Mouse (Mus musculus) midbrain, embryonic 11.5 days (tissue): ENCODE data around the gene Me1. TPM values are rescaled to one million over a fixed set of nuclear protein-coding genes. Genes with fewer than 3 reads are reported as not detected.

Experiments
- ATAC-seq: fragments of 200-750 bp; cut with Nextera tagmentation; 2 replicates; pipeline ENCODE4 v1.8.0; 2017; ENCODE audit warnings: moderate TSS enrichment, moderate library complexity; ENCODE audit not compliant: low FRiP score
- DNase-seq: peaks from one replicate; pipeline ENCODE4 v3.0.0; 2015; ENCODE audit warnings: low spot score; ENCODE audit errors: missing footprints
- H3K27ac ChIP-seq: fragments of 300-500 bp; sonication (generic); 2 replicates; pipeline ENCODE4 v1.5.1; 2014; ENCODE audit warnings: low read depth, low read length
- H3K27me3 ChIP-seq: fragments of 300-500 bp; sonication (generic); 2 replicates; pipeline ENCODE4 v1.6.1; 2014; ENCODE audit warnings: mild to moderate bottlenecking, low read length, moderate library complexity, mixed read lengths; ENCODE audit not compliant: control insufficient read depth, insufficient read depth
- H3K36me3 ChIP-seq: fragments of 300-500 bp; sonication (generic); 2 replicates; pipeline ENCODE4 v1.6.1; 2014; ENCODE audit warnings: mild to moderate bottlenecking, low read length, moderate library complexity, mixed read lengths; ENCODE audit not compliant: control insufficient read depth, insufficient read depth
- H3K4me1 ChIP-seq: fragments of 300-500 bp; sonication (generic); 2 replicates; pipeline ENCODE4 v1.6.1; 2014; ENCODE audit warnings: low read length; ENCODE audit not compliant: control insufficient read depth, insufficient read depth
- H3K4me2 ChIP-seq: fragments of 300-500 bp; sonication (generic); 2 replicates; pipeline ENCODE4 v1.6.1; 2014; ENCODE audit warnings: mild to moderate bottlenecking, moderate library complexity
- H3K4me3 ChIP-seq: fragments of 300-500 bp; sonication (generic); 2 replicates; pipeline ENCODE4 v1.5.1; 2014; ENCODE audit warnings: low read depth, low read length
- H3K9ac ChIP-seq: fragments of 300-500 bp; sonication (generic); 2 replicates; pipeline ENCODE4 v1.6.1; 2014; ENCODE audit warnings: low read length
- H3K9me3 ChIP-seq: fragments of 300-500 bp; sonication (generic); 2 replicates; pipeline ENCODE4 v1.6.1; 2016; ENCODE audit warnings: low read length; ENCODE audit not compliant: control insufficient read depth
- WGBS: fragments of 180-500 bp; shearing (Covaris S2); extraction: QIAGEN DNeasy Blood & Tissue Kit; methylation state at CpG from one replicate; pipeline ENCODE4 v1.1.7; 2014; 5-methylcytosine and 5-hydroxymethylcytosine counted together
- polyA plus RNA-seq: library from polyadenylated mRNA; unstranded; fragments of >200 nt; fragmentation: Nextera tagmentation; extraction: Ambion mirVana; gene quantifications from 2 replicates; pipeline ENCODE4 v1.2.1, GENCODE M21; 2014

The Me1 gene
- polyA plus RNA-seq, 1 experiment from 2014 or later: 14.3 TPM

DNA sequence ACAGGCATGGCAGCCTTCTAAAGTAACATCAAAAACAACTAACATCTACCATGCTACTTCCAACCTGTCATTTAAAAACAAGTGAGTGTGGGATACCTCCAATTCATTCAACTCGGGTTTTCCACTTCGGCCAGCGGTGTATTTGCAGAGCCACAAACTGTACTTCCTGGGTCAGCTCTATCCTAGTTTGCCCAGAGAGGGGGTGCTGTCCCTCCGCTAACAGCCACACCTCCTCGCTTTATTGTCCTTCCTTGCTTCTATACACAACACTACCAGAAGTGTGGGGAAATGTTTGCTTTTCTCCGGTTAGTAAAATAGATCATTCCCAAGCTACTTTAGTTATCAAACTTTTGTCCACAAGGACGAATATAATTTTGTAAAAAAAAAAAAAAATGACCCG lies 124.8 kb downstream of the Me1 start:
- H3K36me3 ChIP-seq: no peaks in the 10 kb centered on the region
- 22% methylated on average over 8 of the region's 8 CpGs for WGBS
- no peaks in the 10 kb centered on the region for H3K9me3 ChIP-seq
- H3K27me3 ChIP-seq: no peaks in the 10 kb centered on the region
- H3K4me1 ChIP-seq: peaks cover 11% of the 10 kb centered on the region; the same call in 1 of the 2 replicates
- ATAC-seq (no peak), DNase-seq (no peak)
- 0 out of 2 replicates have a peak overlapping the region, but pooled peaks have one; percentile 31 for H3K9ac ChIP-seq
- H3K4me2 ChIP-seq: peak overlapping the region; percentile 99
- H3K27ac ChIP-seq: no peak overlapping the region
- H3K4me3 ChIP-seq: peak overlapping the region; percentile 74

DNA sequence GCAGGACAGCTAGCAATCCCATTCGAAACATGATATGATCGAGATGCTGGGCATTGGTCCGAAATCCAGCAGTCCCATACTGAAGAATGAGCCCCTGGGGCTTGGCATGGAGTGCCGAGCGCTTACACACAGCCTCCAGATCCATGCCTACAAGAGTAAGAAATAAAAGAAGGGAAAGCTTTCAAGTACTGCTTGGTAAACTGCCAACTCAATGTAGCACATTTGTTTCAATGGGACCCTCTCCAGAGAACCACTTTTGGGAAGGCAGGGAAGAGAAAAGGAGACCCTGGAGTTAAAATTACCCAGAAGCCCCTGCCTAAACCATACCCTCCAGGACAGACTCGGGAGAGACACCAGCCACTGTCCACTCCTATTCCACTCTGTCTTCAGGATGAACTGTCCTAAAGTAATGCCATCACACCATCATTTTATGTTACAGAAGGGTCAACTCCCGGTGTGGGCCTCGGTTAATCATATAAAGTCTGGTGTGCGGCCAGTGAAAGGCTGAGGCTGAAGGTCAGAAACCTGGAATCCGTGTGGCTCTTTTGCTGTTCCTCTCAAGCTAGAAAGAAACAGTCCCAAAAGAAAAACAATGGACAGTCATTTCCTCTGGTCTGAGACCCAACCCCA lies 125.4 kb downstream of the Me1 start:
- Histone ChIP-seq H3K36me3 (no peaks in the 10 kb centered on the region), H3K4me3 (no peak overlapping the region), H3K27ac (no peak overlapping the region), H3K9ac (no peak overlapping the region), H3K9me3 (no peaks in the 10 kb centered on the region), H3K4me1 (peaks cover 11% of the 10 kb centered on the region; the same call in 1 of the 2 replicates), H3K4me2 (peak overlapping the region; percentile 99), H3K27me3 (no peaks in the 10 kb centered on the region)
- DNase-seq (no peak), ATAC-seq (no peak)
- WGBS: 83% methylated on average over 10 of the region's 10 CpGs

DNA sequence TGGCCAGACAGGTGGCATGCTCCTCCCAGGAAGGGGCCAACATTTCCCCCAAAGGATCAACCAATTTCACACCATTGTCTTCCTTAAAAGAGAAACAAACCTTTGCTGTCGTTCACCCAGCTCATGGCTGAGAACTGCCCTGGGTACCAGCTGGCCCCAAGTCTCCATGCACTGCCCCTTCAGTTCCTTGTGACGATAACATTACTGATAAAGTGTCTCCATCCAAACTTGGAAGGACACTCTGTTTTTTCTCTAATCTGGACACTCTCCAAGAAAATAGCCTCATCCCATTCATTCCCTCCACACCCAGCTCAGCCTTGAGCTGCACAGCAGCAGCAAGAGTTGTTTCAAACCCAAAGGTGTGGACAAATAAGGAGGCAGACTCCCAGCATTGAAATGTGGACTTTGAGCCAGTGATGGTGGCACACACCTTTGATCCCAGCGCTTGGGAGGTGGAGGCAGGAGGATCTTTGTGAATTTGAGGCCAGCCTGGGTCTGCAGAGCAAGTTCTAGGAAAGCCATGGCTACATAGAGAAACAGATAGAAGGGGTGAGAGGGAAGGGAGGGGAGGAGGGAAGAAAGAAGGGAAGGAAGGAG lies 126.3 kb downstream of the Me1 start:
- no peaks in the 10 kb centered on the region for H3K27me3 ChIP-seq
- DNase-seq: no peak

DNA sequence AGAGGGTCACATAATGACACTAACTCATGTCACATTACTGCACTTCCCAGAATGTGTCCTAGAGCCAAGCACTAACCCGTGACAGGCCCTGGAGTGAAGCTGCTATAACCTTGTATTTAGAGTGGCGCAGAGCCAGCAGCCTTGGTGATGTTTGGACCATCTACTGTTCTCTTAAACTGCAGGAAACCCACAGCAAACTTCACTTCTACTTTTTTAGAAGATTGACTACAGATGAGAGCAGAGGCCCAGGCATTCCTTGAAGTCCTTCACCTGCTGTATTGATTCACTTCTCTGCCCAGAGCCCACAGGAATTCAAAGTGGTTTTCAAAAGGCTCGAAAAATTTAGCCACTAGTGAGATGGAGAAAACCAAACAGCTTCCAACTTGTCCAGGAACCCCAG lies 135.2 kb downstream of the Me1 start:
- H3K9ac ChIP-seq: no peak overlapping the region
- H3K4me2 ChIP-seq: no peak overlapping the region

More for the DNA sequence above, 126.3 kb downstream of the Me1 start:
- no peak for ATAC-seq
- Histone ChIP-seq H3K4me3 (no peak overlapping the region), H3K9ac (no peak overlapping the region), H3K36me3 (peaks cover 5% of the 10 kb centered on the region; the same call in 1 of the 2 replicates), H3K9me3 (no peaks in the 10 kb centered on the region), H3K4me2 (no peak overlapping the region), H3K4me1 (peaks cover 11% of the 10 kb centered on the region; the same call in 1 of the 2 replicates), H3K27ac (no peak overlapping the region)
- WGBS: 84% methylated on average over 3 of the region's 3 CpGs

DNA sequence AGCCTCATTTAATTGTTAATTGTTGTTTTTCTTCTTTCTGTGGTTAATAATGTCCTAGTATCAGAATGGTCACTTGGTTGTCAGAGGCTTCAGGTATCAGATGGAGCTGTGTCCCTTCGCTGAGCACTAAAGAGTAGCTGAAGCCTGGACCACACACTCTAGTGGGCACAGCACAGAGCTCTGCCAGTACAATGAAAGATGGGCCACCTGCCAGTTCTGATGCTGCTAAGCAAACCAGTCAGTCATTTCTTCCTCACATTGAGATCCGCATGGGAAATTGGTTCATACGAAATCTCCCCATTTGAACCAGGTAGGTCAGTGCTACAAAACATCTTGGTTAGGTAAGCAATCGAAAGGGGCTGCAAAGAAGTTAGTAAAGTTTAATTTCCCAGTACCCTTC lies 141.1 kb downstream of the Me1 start:
- Histone ChIP-seq H3K9me3 (no peaks in the 10 kb centered on the region), H3K27ac (no peak overlapping the region), H3K4me2 (no peak overlapping the region), H3K27me3 (no peaks in the 10 kb centered on the region), H3K4me3 (no peak overlapping the region), H3K36me3 (peaks cover 8% of the 10 kb centered on the region; the same call in 1 of the 2 replicates), H3K4me1 (no peaks in the 10 kb centered on the region), H3K9ac (no peak overlapping the region)
- WGBS: 89% methylated on average over 4 of the region's 4 CpGs
- ATAC-seq (no peak), DNase-seq (no peak)

More for the DNA sequence above, 135.2 kb downstream of the Me1 start:
- no peaks in the 10 kb centered on the region for H3K27me3 ChIP-seq
- DNase-seq: no peak
- no peaks in the 10 kb centered on the region for H3K9me3 ChIP-seq
- no peak overlapping the region for H3K4me3 ChIP-seq
- ATAC-seq: no peak
- H3K4me1 ChIP-seq: no peaks in the 10 kb centered on the region
- no peak overlapping the region for H3K27ac ChIP-seq
- peaks cover 12% of the 10 kb centered on the region; the same call in 1 of the 2 replicates for H3K36me3 ChIP-seq
- 91% methylated on average over 3 of the region's 3 CpGs for WGBS

DNA sequence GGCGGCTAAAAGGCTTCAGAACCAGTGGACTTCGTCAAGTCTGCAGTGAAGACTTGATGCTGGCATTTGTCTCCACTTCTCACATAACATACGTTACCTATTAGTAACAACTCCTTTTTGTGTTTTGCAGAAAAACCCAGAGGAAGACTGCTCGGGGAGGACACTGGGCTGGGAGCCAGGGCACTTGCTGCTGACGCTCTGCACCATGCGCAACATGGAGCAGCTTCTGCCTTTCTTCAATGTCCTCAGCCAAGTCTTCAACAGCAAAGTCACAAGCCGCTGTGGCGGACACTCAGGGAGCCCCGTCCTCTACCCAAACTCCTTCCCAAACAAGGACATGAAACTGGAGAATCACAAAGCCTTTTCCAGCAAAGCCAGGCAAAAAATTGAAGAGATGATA lies 141.9 kb downstream of the Me1 start:
- WGBS: 89% methylated on average over 9 of the region's 9 CpGs
- no peaks in the 10 kb centered on the region for H3K4me1 ChIP-seq
- H3K27ac ChIP-seq: no peak overlapping the region
- H3K36me3 ChIP-seq: peaks cover 7% of the 10 kb centered on the region; the same call in 1 of the 2 replicates
- H3K4me2 ChIP-seq: no peak overlapping the region
- H3K9ac ChIP-seq: no peak overlapping the region
- H3K9me3 ChIP-seq: no peaks in the 10 kb centered on the region
- no peak overlapping the region for H3K4me3 ChIP-seq
- no peaks in the 10 kb centered on the region for H3K27me3 ChIP-seq
- no peak for DNase-seq
- no peak for ATAC-seq

DNA sequence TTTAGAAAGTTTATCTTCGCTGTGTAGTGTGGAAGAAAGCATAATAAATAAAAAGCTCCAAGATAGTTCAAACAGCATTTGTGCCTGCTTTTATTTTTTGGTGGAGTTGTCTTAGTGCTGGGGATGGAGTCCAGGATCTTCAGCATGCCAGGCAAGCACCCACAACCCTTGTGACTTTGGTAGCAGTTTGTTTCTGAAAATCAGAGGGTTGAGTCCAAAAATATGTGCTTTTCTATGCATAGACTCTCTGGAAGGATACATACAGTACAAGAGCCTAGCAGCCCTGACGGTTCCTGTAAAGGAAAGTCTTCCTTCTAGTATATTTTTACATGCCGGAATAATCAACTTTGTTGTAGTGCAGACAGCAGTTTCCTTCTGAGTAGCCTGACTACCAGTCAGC lies 145.0 kb downstream of the Me1 start:
- 92% methylated on average over 3 of the region's 3 CpGs for WGBS
- Histone ChIP-seq H3K36me3 (peaks cover 4% of the 10 kb centered on the region; the same call in 1 of the 2 replicates), H3K9ac (no peak overlapping the region)

DNA sequence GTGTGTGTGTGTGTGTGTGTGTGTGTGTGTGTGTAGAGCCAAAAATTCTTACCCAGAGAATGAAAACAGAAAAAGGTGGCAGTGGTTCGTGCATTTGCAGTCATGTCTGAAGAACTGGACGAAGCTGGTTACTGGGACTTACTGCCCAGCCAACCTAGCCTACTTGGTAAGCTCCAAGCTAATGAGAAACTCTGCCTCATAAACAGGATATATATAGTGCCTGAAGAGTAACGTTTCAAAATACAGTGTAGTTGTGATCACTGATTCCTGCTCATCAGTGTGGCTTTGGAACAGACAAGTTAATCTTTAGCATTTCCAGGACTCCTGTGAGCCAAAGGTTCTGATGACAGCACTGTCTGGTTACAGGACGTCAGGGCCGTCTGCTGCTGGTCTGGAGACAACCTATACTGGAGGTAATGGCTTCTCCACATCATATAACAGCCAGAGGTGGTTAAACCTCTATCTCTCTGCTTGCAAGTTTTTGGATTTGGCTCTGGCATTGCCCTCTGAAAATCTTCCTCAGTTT lies 146.1 kb downstream of the Me1 start:
- Histone ChIP-seq H3K4me1 (no peaks in the 10 kb centered on the region), H3K36me3 (peaks cover 4% of the 10 kb centered on the region; the same call in 1 of the 2 replicates), H3K9me3 (no peaks in the 10 kb centered on the region), H3K4me3 (no peak overlapping the region), H3K9ac (no peak overlapping the region), H3K27ac (no peak overlapping the region), H3K4me2 (no peak overlapping the region), H3K27me3 (no peaks in the 10 kb centered on the region)
- ATAC-seq (no peak), DNase-seq (no peak)
- WGBS: 93% methylated on average over 5 of the region's 5 CpGs

More for the DNA sequence above, 145.0 kb downstream of the Me1 start:
- Histone ChIP-seq H3K4me3 (no peak overlapping the region), H3K27me3 (no peaks in the 10 kb centered on the region), H3K4me1 (no peaks in the 10 kb centered on the region), H3K27ac (no peak overlapping the region), H3K9me3 (no peaks in the 10 kb centered on the region), H3K4me2 (no peak overlapping the region)
- ATAC-seq: no peak
- no peak for DNase-seq

DNA sequence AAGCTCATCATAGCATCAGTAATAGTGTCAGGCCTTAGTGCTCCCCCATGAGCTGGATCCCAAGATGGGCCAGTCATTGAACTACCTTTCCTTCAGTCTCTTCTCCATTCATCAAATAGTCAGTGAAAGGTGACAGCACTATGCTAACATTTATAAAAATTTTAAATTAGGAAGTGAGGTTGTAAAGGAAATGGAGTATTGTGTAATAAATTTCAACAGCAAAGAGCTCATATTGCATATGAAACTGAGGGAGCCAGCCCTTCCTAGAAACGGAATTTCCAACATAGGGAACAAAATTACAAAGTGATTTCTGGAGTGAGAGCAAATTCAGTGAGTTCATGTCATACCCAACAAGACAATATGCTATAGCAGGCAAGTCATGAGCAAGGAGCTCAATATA lies 151.2 kb downstream of the Me1 start:
- H3K4me3 ChIP-seq: no peak overlapping the region
- 75% methylated on average over 1 of the region's 1 CpGs for WGBS
- H3K9ac ChIP-seq: no peak overlapping the region
- no peaks in the 10 kb centered on the region for H3K27me3 ChIP-seq
- no peak overlapping the region for H3K4me2 ChIP-seq
- H3K27ac ChIP-seq: no peak overlapping the region
- H3K9me3 ChIP-seq: no peaks in the 10 kb centered on the region
- H3K4me1 ChIP-seq: no peaks in the 10 kb centered on the region
- DNase-seq: no peak
- ATAC-seq: no peak
- peaks cover 2% of the 10 kb centered on the region; the same call in 1 of the 2 replicates for H3K36me3 ChIP-seq
